Mouse (Mus musculus): ENCODE measurements around the gene Rundc1. TPM values are rescaled to one million over a fixed set of nuclear protein-coding genes. Genes with fewer than 3 reads are reported as not detected.

The Rundc1 gene
- polyA plus RNA-seq, 1 experiment from 2014 or later = 18.6 TPM

DNA sequence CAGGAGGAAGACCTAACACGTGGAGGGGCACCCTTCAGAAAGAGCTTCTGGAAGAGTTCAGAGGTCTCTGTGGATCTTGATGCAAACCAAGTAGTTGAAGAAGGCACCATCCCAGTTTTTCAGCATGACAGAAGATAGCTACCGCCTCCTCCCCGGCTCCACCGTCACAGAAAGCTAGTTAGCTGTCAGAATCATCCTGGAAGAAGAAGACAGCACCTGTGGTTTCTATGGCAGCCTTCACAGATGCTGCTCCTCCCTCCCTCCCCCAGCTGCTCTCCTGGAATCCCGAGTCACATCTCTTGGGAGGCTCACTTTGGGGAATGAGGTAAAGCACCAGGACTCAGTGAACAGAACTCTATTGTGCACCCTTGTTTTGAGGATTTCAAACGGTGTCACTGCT, 5.9 kb upstream of the Rundc1 start:
- H3K27me3 ChIP-seq (ENCODE audit: control insufficient read depth, insufficient read depth, low read length) = no peaks in the 10 kb centered on the region
- no peaks in the 10 kb centered on the region for H3K9me3 ChIP-seq (ENCODE audit: control insufficient read depth, low read length)
- H3K27ac ChIP-seq (ENCODE audit: low read depth, low read length) = no peak overlapping the region
- H3K4me1 ChIP-seq (ENCODE audit: control insufficient read depth, insufficient read depth, low read length) = peaks cover 6% of the 10 kb centered on the region
- DNase-seq (ENCODE audit: low spot score) (no peak), ATAC-seq (ENCODE audit: insufficient read depth, low FRiP score, low TSS enrichment) (no peak)
- H3K4me3 ChIP-seq (ENCODE audit: low read depth, low read length) = no peak overlapping the region
- H3K9ac ChIP-seq (ENCODE audit: low read length) = no peak overlapping the region
- WGBS = 60% methylated on average over 6 of the region's 6 CpGs
- H3K4me2 ChIP-seq (ENCODE audit: low read depth) = no peak overlapping the region
- H3K36me3 ChIP-seq (ENCODE audit: control insufficient read depth, insufficient read depth, low read length) = peaks cover 1% of the 10 kb centered on the region; the same call in 1 of the 2 replicates

DNA sequence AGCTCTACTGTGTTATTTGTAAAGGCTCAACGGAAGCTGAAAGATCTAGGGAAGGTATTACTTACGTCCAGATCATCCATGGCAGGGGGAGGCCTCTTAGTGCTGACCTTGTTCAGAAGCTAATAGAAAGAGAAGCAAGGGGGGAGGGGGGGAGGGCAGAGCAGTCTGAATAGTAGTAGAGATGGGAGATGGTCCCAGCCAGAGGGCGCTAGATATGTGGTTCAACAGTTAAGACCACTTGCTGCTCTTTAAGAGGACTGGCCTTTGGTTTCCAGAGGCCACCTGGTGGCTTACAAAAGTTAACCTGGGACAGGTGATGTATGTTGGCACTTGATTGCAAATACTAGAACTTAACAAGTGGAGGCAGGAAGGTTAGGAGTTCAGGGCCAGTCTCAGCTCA, 5.3 kb upstream of the Rundc1 start:
- 30% methylated on average over 3 of the region's 3 CpGs for WGBS
- ATAC-seq (ENCODE audit: insufficient read depth, low FRiP score, low TSS enrichment) = no peak
- Histone ChIP-seq H3K27ac (ENCODE audit: low read depth, low read length) (no peak overlapping the region), H3K9ac (ENCODE audit: low read length) (no peak overlapping the region), H3K27me3 (ENCODE audit: control insufficient read depth, insufficient read depth, low read length) (no peaks in the 10 kb centered on the region), H3K4me2 (ENCODE audit: low read depth) (no peak overlapping the region), H3K4me1 (ENCODE audit: control insufficient read depth, insufficient read depth, low read length) (peaks cover 6% of the 10 kb centered on the region), H3K9me3 (ENCODE audit: control insufficient read depth, low read length) (no peaks in the 10 kb centered on the region), H3K36me3 (ENCODE audit: control insufficient read depth, insufficient read depth, low read length) (no peaks in the 10 kb centered on the region), H3K4me3 (ENCODE audit: low read depth, low read length) (no peak overlapping the region)
- DNase-seq (ENCODE audit: low spot score) = no peak

DNA sequence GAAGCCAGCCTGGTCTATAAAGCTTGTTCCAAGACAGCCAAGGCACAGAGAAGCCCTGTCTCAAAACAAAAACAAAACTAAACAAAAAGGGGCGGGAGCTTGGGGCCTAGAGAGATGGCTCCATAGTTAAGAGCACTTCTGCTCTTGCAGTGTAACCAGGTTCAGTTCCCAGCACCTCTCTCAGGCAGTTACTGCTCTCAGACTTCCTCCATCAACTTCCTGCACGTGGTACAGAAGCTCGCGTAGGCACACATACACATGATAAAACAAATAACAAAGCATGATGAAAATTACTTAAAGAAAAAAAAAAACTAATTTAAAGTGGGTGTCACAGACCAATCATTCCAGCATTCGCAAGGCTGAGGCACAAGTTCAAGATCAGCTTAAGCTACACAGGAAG, 4.7 kb upstream of the Rundc1 start:
- DNase-seq (ENCODE audit: low spot score) (no peak), ATAC-seq (ENCODE audit: insufficient read depth, low FRiP score, low TSS enrichment) (no peak)
- no peak overlapping the region for H3K9ac ChIP-seq (ENCODE audit: low read length)
- H3K9me3 ChIP-seq (ENCODE audit: control insufficient read depth, low read length) = no peaks in the 10 kb centered on the region
- H3K36me3 ChIP-seq (ENCODE audit: control insufficient read depth, insufficient read depth, low read length) = no peaks in the 10 kb centered on the region
- no peak overlapping the region for H3K27ac ChIP-seq (ENCODE audit: low read depth, low read length)
- WGBS = 89% methylated on average over 5 of the region's 5 CpGs
- H3K4me3 ChIP-seq (ENCODE audit: low read depth, low read length) = no peak overlapping the region
- H3K27me3 ChIP-seq (ENCODE audit: control insufficient read depth, insufficient read depth, low read length) = no peaks in the 10 kb centered on the region
- no peak overlapping the region for H3K4me2 ChIP-seq (ENCODE audit: low read depth)
- H3K4me1 ChIP-seq (ENCODE audit: control insufficient read depth, insufficient read depth, low read length) = peaks cover 6% of the 10 kb centered on the region

DNA sequence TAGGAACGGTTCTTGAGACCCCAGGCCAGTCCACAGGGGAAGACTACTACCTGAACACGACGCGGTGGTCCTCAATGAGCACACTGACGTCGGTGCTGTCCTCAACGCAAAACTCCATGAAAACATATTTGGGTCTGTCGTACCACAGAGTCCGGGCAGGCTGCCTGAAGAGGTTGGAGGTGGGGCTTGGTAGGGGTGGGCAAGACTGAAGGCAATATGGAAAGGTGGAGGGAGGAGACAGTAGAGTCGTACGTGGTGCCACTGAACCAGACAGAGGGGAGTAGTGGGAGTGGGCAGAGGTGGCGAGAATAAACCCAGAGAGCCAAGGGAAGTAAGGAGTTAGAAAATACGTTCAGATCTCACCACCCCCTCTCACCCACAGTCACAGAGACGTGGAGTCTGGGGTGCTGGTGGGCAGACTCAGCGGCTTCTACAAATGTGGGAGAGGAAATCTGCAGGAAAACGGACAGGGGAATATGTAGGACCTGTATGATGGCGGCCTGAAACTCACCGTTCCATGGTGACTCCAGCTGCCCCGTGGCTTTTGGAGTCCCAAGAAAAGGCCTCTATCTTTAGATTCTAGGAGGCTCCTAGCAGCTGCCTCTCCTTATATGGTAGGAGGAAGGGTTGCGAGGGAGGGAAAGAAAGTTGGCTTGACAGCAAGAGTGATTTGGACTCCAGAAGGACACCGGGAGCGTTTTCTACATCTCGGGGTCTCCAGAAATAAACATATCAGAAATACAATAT, 607 bp upstream of the Rundc1 start, which contains the start of gene Gm27029:
Gene Gm27029, minus strand, starts transcription at position 692 of the 747 bp plus-strand sequence.
- Histone ChIP-seq H3K36me3 (ENCODE audit: control insufficient read depth, insufficient read depth, low read length) (no peaks in the 10 kb centered on the region; the same call in 1 of the 2 replicates), H3K27me3 (ENCODE audit: control insufficient read depth, insufficient read depth, low read length) (no peaks in the 10 kb centered on the region), H3K4me1 (ENCODE audit: control insufficient read depth, insufficient read depth, low read length) (peaks cover 8% of the 10 kb centered on the region), H3K9me3 (ENCODE audit: control insufficient read depth, low read length) (no peaks in the 10 kb centered on the region), H3K4me3 (ENCODE audit: low read depth, low read length) (peak within 1 kb of the TSS; percentile 95), H3K4me2 (ENCODE audit: low read depth) (peak within 1 kb of the TSS; percentile 95), H3K9ac (ENCODE audit: low read length) (peak within 1 kb of the TSS; percentile 81), H3K27ac (ENCODE audit: low read depth, low read length) (peak within 1 kb of the TSS; percentile 62)
- 6% methylated on average over 23 of the region's 23 CpGs for WGBS
- ATAC-seq (ENCODE audit: insufficient read depth, low FRiP score, low TSS enrichment) = peak; percentile 13; the same call in 1 of the 2 replicates
- no peak for DNase-seq (ENCODE audit: low spot score)

DNA sequence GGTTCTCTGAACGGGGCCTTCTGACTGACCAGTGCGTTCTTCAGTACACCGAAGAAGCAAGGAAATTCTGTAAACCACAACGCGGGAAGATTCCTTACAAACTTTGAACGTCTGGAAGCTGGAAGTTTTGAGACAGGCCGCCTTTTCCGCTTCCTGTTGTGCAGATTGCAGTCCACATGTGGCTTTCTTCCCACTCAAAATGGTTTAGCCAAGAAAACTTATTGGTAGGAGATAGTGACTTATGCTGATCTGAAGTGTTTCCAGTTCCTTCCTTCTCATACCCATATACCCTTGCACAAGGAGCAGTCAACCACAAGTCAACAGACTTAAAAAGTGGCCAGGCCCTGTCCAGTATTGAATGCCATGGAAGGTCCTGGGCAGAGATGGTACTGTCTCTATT, 1.3 kb downstream of the Rundc1 start:
- H3K27ac ChIP-seq (ENCODE audit: low read depth, low read length) = no peak overlapping the region
- DNase-seq (ENCODE audit: low spot score) (no peak), ATAC-seq (ENCODE audit: insufficient read depth, low FRiP score, low TSS enrichment) (no peak)
- no peak overlapping the region; the same call in 1 of the 2 replicates for H3K9ac ChIP-seq (ENCODE audit: low read length)
- H3K36me3 ChIP-seq (ENCODE audit: control insufficient read depth, insufficient read depth, low read length) = peaks cover 3% of the 10 kb centered on the region
- no peaks in the 10 kb centered on the region for H3K9me3 ChIP-seq (ENCODE audit: control insufficient read depth, low read length)
- no peaks in the 10 kb centered on the region for H3K27me3 ChIP-seq (ENCODE audit: control insufficient read depth, insufficient read depth, low read length)
- peak overlapping the region; percentile 95 for H3K4me3 ChIP-seq (ENCODE audit: low read depth, low read length)
- 68% methylated on average over 8 of the region's 8 CpGs for WGBS
- H3K4me2 ChIP-seq (ENCODE audit: low read depth) = peak overlapping the region; percentile 95
- H3K4me1 ChIP-seq (ENCODE audit: control insufficient read depth, insufficient read depth, low read length) = peaks cover 8% of the 10 kb centered on the region

DNA sequence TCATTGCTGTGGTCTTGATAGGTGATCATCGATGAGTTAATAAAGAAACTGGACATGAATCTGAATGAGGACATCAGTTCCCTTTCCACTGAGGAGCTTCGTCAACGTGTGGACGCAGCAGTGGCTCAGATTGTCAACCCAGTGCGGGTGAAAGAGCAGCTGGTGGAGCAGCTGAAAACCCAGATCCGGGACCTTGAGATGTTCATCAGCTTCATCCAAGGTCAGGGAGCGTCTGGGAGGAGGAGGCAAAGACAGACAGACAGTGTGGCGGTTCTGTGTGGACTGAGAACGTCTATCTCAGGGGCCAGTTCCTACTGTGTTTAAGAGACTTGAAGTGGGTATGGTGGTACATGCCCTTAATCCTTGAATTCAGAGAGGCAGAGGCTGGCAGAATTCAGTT, 6.4 kb downstream of the Rundc1 start:
- DNase-seq (ENCODE audit: low spot score) = no peak
- no peak overlapping the region for H3K4me2 ChIP-seq (ENCODE audit: low read depth)
- peaks cover under 1% of the 10 kb centered on the region; the same call in 1 of the 2 replicates for H3K4me1 ChIP-seq (ENCODE audit: control insufficient read depth, insufficient read depth, low read length)
- ATAC-seq (ENCODE audit: insufficient read depth, low FRiP score, low TSS enrichment) = no peak
- peaks cover 9% of the 10 kb centered on the region for H3K36me3 ChIP-seq (ENCODE audit: control insufficient read depth, insufficient read depth, low read length)
- H3K27me3 ChIP-seq (ENCODE audit: control insufficient read depth, insufficient read depth, low read length) = no peaks in the 10 kb centered on the region
- 91% methylated on average over 9 of the region's 9 CpGs for WGBS
- H3K9me3 ChIP-seq (ENCODE audit: control insufficient read depth, low read length) = no peaks in the 10 kb centered on the region
- no peak overlapping the region for H3K27ac ChIP-seq (ENCODE audit: low read depth, low read length)
- no peak overlapping the region for H3K4me3 ChIP-seq (ENCODE audit: low read depth, low read length)
- H3K9ac ChIP-seq (ENCODE audit: low read length) = no peak overlapping the region

DNA sequence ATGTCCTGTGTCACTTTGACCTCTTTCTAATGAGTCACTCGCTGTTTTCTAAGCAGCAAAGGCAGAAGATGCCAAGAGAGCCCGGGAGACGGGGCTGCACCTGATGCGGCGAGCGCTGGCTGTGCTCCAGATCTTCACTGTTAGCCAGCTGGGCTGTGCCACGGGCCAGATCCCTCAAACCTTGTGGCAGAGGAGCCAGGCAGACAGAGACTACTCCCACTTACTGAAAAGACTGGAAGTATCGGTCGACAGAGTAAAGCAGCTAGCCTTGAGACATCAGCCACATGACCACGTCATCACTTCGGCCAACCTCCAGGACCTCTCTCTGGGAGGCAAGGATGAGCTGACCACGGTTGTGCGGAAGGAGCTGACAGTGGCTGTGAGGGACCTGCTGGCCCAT, 8.5 kb downstream of the Rundc1 start:
- no peak for ATAC-seq (ENCODE audit: insufficient read depth, low FRiP score, low TSS enrichment)
- Histone ChIP-seq H3K27me3 (ENCODE audit: control insufficient read depth, insufficient read depth, low read length) (no peaks in the 10 kb centered on the region), H3K4me2 (ENCODE audit: low read depth) (no peak overlapping the region), H3K4me1 (ENCODE audit: control insufficient read depth, insufficient read depth, low read length) (no peaks in the 10 kb centered on the region), H3K9me3 (ENCODE audit: control insufficient read depth, low read length) (no peaks in the 10 kb centered on the region), H3K9ac (ENCODE audit: low read length) (no peak overlapping the region), H3K36me3 (ENCODE audit: control insufficient read depth, insufficient read depth, low read length) (peaks cover 9% of the 10 kb centered on the region), H3K4me3 (ENCODE audit: low read depth, low read length) (no peak overlapping the region), H3K27ac (ENCODE audit: low read depth, low read length) (no peak overlapping the region)
- no peak for DNase-seq (ENCODE audit: low spot score)
- WGBS = 92% methylated on average over 13 of the region's 13 CpGs

DNA sequence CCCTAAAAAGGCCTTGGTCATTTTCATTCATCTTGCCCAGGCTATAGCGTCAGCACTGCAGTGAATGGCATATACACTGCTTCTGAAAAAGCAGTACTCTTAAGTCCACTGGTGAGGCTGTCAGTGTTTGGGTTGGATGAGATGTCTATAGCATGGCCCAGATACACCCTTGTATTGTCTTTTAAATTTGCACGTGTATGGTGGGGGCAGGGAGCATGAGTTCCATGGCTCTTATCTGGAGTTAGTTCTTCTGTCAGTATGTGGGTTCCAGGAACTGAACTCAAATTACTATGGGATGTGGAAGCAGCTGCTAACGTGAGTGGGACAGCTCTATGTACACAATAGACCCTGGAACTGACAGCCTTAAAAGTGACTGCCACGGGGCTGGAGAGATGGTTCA, 10.9 kb downstream of the Rundc1 start:
- Histone ChIP-seq H3K4me1 (ENCODE audit: control insufficient read depth, insufficient read depth, low read length) (no peaks in the 10 kb centered on the region), H3K36me3 (ENCODE audit: control insufficient read depth, insufficient read depth, low read length) (peaks cover 6% of the 10 kb centered on the region)
- no peak for DNase-seq (ENCODE audit: low spot score)

DNA sequence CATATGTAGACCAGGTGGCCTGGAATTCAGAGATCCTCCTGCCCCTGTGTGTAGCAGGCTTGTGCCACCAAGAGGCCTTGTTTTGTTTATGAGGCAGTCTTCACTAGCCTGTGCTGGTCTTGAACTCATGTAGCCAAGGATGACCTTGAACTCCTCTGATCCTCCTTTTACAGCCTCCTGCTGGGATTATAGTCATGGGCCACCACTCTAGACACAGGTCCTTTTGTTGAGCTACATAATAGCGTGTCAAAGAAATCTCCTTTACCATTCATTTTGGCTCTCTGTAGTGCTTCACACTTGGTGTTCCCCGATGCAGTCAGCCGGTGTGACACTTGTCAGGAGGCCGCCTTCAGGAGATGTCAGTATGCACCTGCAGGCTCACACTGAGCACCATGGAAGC, 12.0 kb downstream of the Rundc1 start:
- DNase-seq (ENCODE audit: low spot score) = no peak
- H3K36me3 ChIP-seq (ENCODE audit: control insufficient read depth, insufficient read depth, low read length) = peaks cover 6% of the 10 kb centered on the region
- no peaks in the 10 kb centered on the region for H3K27me3 ChIP-seq (ENCODE audit: control insufficient read depth, insufficient read depth, low read length)
- no peak overlapping the region for H3K27ac ChIP-seq (ENCODE audit: low read depth, low read length)
- H3K9me3 ChIP-seq (ENCODE audit: control insufficient read depth, low read length) = no peaks in the 10 kb centered on the region
- no peak overlapping the region for H3K4me3 ChIP-seq (ENCODE audit: low read depth, low read length)
- 55% methylated on average over 4 of the region's 4 CpGs for WGBS
- ATAC-seq (ENCODE audit: insufficient read depth, low FRiP score, low TSS enrichment) = no peak
- H3K4me2 ChIP-seq (ENCODE audit: low read depth) = no peak overlapping the region
- H3K9ac ChIP-seq (ENCODE audit: low read length) = no peak overlapping the region
- H3K4me1 ChIP-seq (ENCODE audit: control insufficient read depth, insufficient read depth, low read length) = no peaks in the 10 kb centered on the region

More for the DNA sequence above, 10.9 kb downstream of the Rundc1 start:
- H3K9me3 ChIP-seq (ENCODE audit: control insufficient read depth, low read length) = no peaks in the 10 kb centered on the region
- no peak overlapping the region for H3K4me2 ChIP-seq (ENCODE audit: low read depth)
- no peak overlapping the region for H3K27ac ChIP-seq (ENCODE audit: low read depth, low read length)
- WGBS = 91% methylated on average over 4 of the region's 4 CpGs
- no peak overlapping the region for H3K9ac ChIP-seq (ENCODE audit: low read length)
- H3K4me3 ChIP-seq (ENCODE audit: low read depth, low read length) = no peak overlapping the region
- H3K27me3 ChIP-seq (ENCODE audit: control insufficient read depth, insufficient read depth, low read length) = no peaks in the 10 kb centered on the region
- no peak for ATAC-seq (ENCODE audit: insufficient read depth, low FRiP score, low TSS enrichment)

Data from neural tube, embryonic 11.5 days (tissue).